In genomic region chr5:77260141-77260540, GRCm38 (mm10) we compare ENCODE assay signal across 15 mouse cellular contexts. TPM values are rescaled to one million over a fixed set of nuclear protein-coding genes. Genes with fewer than 3 reads are reported as not detected.
"Had no signal": no experiment of that assay in that cellular context is flagged by ENCODE, and none has a peak within 500 bp of the region (broad histone marks: within the 10 kb centered on the region; RNA-seq: fewer than 3 reads in every experiment).

No protein-coding gene starts in this region.

- H3K4me2 ChIP-seq: liver, embryonic 11.5 days; liver, embryonic 15.5 days; lung, embryonic 14.5 days had no signal

- H3K27ac ChIP-seq: left cerebral cortex, adult 2 months; limb, embryonic 10.5 days; liver, embryonic 15.5 days; midbrain, embryonic 10.5 days had no signal

- H3K36me3 ChIP-seq: limb, embryonic 10.5 days; liver, embryonic 15.5 days; midbrain, embryonic 10.5 days had no signal

- H3K9ac ChIP-seq: liver, embryonic 15.5 days; lung, embryonic 14.5 days had no signal

- DNase-seq: kidney, adult 9 months; kidney, postnatal 10 days; lung, embryonic 14.5 days; lung, postnatal 10 days; lung, postnatal 4 days; right cerebral cortex, postnatal 14 days; thymus, postnatal 4 days had no signal

- H3K27me3 ChIP-seq: liver, embryonic 15.5 days had no signal

- H3K9me3 ChIP-seq: limb, embryonic 10.5 days; liver, embryonic 15.5 days; midbrain, embryonic 10.5 days had no signal

- H3K4me3 ChIP-seq: left cerebral cortex, adult 2 months; limb, embryonic 10.5 days; liver, embryonic 15.5 days; midbrain, embryonic 10.5 days had no signal

- ATAC-seq: midbrain, embryonic 16.5 days had no signal

RNA-seq across cellular contexts. Expression of gene Spink2, which starts 48.9 kb away (rescaled TPM):
- total RNA-seq: layer of hippocampus, postnatal 25 days; left cerebral cortex, adult 2 months; left cerebral cortex, postnatal 14 days had no signal
